In the genomic region with DNA sequence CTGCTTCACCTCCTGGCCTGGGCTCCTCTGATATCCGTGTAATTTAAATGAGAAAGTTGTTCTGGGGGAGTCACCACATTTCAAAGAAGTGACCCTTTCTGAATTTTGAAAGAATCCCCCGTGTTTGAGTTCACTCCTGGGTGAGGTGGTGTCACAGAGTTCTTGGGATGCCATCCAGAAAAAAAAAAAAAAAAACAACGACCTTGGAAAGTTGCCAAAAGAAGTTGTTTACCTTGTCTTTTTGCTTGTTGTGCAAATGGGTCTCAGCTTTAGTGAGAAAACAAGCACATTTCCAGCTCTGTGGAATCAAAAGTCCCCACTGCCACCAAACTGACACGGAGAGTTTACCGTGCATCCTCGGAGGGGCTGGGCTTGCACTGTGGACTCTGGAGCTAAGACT, we compare ENCODE assay signal across 28 mouse cellular contexts.
DNase-seq lines count a peak whose midpoint lies in the region; ATAC-seq and TF ChIP-seq lines count a peak whose summit lies in the region.
"Had no signal": no experiment of that assay in that cellular context is flagged by ENCODE, and none has a peak within 500 bp of the region (broad histone marks: within the 10 kb centered on the region; RNA-seq: fewer than 3 reads in every experiment).

No protein-coding gene starts in this region.

- in situ Hi-C loops in ES-E14 (cut with MboI; ENCODE audit: low sequenced_read_pairs in 2 of 2, unreplicated experiment in 2 of 2), result no loop called here

- peaks cover 8% of the 10 kb centered on the region for H3K4me1 ChIP-seq in liver, postnatal 0 days (ENCODE audit: insufficient read depth)
- no peaks in the 10 kb centered on the region for H3K4me1 ChIP-seq in liver, embryonic 12.5 days
- no peaks in the 10 kb centered on the region for H3K4me1 ChIP-seq in ES-E14 (ENCODE audit: control insufficient read depth in 2 of 2, insufficient read depth in 2 of 2, low read length in 2 of 2, poor library complexity in 1 of 2)
- H3K4me1 ChIP-seq: embryonic facial prominence, embryonic 12.5 days; embryonic facial prominence, embryonic 15.5 days; heart, embryonic 15.5 days had no signal

- peak; percentile 76 for ATAC-seq in liver, postnatal 0 days
- ATAC-seq in liver, embryonic 12.5 days, result no peak
- ATAC-seq: forebrain, embryonic 14.5 days; forebrain, postnatal 0 days; hindbrain, postnatal 0 days; inflammation-experienced regulatory T-cells, adult 6 months had no signal

- H3K4me2 ChIP-seq in liver, postnatal 0 days (ENCODE audit: low read depth, low read length), result no peak overlapping the region
- no peak overlapping the region for H3K4me2 ChIP-seq in liver, embryonic 12.5 days
- H3K4me2 ChIP-seq: embryonic facial prominence, embryonic 12.5 days; embryonic facial prominence, embryonic 15.5 days; heart, embryonic 12.5 days; heart, embryonic 15.5 days; hindbrain, embryonic 14.5 days had no signal

- peak; percentile 4 for DNase-seq in kidney, adult 11 months
- DNase-seq in kidney, postnatal 10 days, result no peak
- no peak for DNase-seq in liver, postnatal 0 days
- DNase-seq in ES-E14 (ENCODE audit: low read depth, low spot score) (no peak), adipocyte (ENCODE audit: low spot score) (peak; percentile 12)
- DNase-seq in spleen, postnatal 36 days (ENCODE audit: low spot score in 2 of 2), result no peak
- DNase-seq: adrenal gland, adult 8-10 months; adrenal gland, postnatal 25 days; B cell, adult 2 months; cerebellum, adult 11-12 months; cerebellum, adult 8-10 months; cerebellum, postnatal 25 days; forebrain, postnatal 0 days; gastrocnemius, adult 2 months; gastrocnemius, postnatal 14 days; heart, adult 18-20 months; heart, postnatal 10 days; heart, postnatal 4 days had no signal

- no peak for TF ChIP-seq CTCF in liver, postnatal 0 days (IDR thresholded peaks at IDR 0.05; ENCODE audit: low read depth)

- 39% methylated on average over 6 of the region's 6 CpGs for WGBS in liver, postnatal 0 days (ENCODE audit: insufficient replicate concordance)
- WGBS in liver, embryonic 12.5 days (ENCODE audit: insufficient replicate concordance), result 35% methylated on average over 6 of the region's 6 CpGs

- H3K27ac ChIP-seq in liver, postnatal 0 days (ENCODE audit: low read depth), result no peak overlapping the region
- H3K27ac ChIP-seq in liver, embryonic 12.5 days, result no peak overlapping the region
- H3K27ac ChIP-seq in ES-E14 (ENCODE audit: insufficient read depth, low read depth, low read length, poor library complexity, severe bottlenecking), result no peak overlapping the region
- H3K27ac ChIP-seq: embryonic facial prominence, embryonic 12.5 days; embryonic facial prominence, embryonic 15.5 days; gastrocnemius, adult 2 months; heart, embryonic 15.5 days; hindbrain, embryonic 14.5 days; hindbrain, postnatal 0 days had no signal

- no peak overlapping the region for H3K9ac ChIP-seq in liver, postnatal 0 days (replicated peaks)
- no peak overlapping the region for H3K9ac ChIP-seq in liver, embryonic 12.5 days
- no peak overlapping the region for H3K9ac ChIP-seq in ES-E14 (ENCODE audit: insufficient read depth, low read depth, low read length, poor library complexity, severe bottlenecking)
- H3K9ac ChIP-seq: embryonic facial prominence, embryonic 12.5 days; embryonic facial prominence, embryonic 15.5 days; forebrain, postnatal 0 days; heart, embryonic 12.5 days; heart, embryonic 15.5 days; hindbrain, embryonic 14.5 days had no signal

- no peaks in the 10 kb centered on the region for H3K9me3 ChIP-seq in liver, postnatal 0 days (ENCODE audit: low read length)
- H3K9me3 ChIP-seq in liver, embryonic 12.5 days (replicated peaks), result no peaks in the 10 kb centered on the region
- no peaks in the 10 kb centered on the region for H3K9me3 ChIP-seq in ES-E14 (ENCODE audit: control insufficient read depth, insufficient read depth, low read depth, low read length)
- H3K9me3 ChIP-seq: embryonic facial prominence, embryonic 12.5 days; embryonic facial prominence, embryonic 15.5 days; heart, embryonic 15.5 days had no signal

- H3K36me3 ChIP-seq in liver, postnatal 0 days (replicated peaks; ENCODE audit: insufficient read depth, low read length), result no peaks in the 10 kb centered on the region
- no peaks in the 10 kb centered on the region for H3K36me3 ChIP-seq in liver, embryonic 12.5 days
- no peaks in the 10 kb centered on the region for H3K36me3 ChIP-seq in ES-E14 (ENCODE audit: control insufficient read depth, insufficient read depth, low read length, poor library complexity, severe bottlenecking)
- H3K36me3 ChIP-seq: embryonic facial prominence, embryonic 12.5 days; embryonic facial prominence, embryonic 15.5 days; heart, embryonic 12.5 days; heart, embryonic 15.5 days had no signal

- TF ChIP-seq EP300 in liver, postnatal 0 days (IDR thresholded peaks at IDR 0.05; ENCODE audit: low read depth), result no peak

- H3K27me3 ChIP-seq in liver, postnatal 0 days (ENCODE audit: insufficient read depth, low read length), result no peaks in the 10 kb centered on the region
- H3K27me3 ChIP-seq in liver, embryonic 12.5 days (replicated peaks), result no peaks in the 10 kb centered on the region
- H3K27me3 ChIP-seq: CH12.LX; embryonic facial prominence, embryonic 12.5 days; embryonic facial prominence, embryonic 15.5 days; heart, embryonic 12.5 days; heart, embryonic 15.5 days had no signal

- H3K4me3 ChIP-seq in liver, postnatal 0 days (ENCODE audit: low read depth, low read length), result no peak overlapping the region
- H3K4me3 ChIP-seq in liver, embryonic 12.5 days, result no peak overlapping the region
- H3K4me3 ChIP-seq in ES-E14 (ENCODE audit: insufficient read depth in 1 of 2, low read depth in 1 of 2, low read length in 2 of 2, poor library complexity in 1 of 2, severe bottlenecking in 1 of 2), result no peak overlapping the region
- H3K4me3 ChIP-seq: embryonic facial prominence, embryonic 12.5 days; embryonic facial prominence, embryonic 15.5 days; gastrocnemius, adult 2 months; heart, embryonic 12.5 days; heart, embryonic 15.5 days had no signal

TF ChIP-seq in ES-E14, 5 proteins besides CTCF, POLR2A, EP300 and RAD21:
- TF ChIP-seq MAFK (IDR thresholded peaks at IDR 0.05; ENCODE audit: insufficient read depth, low read depth, low read length) (no peak), CHD2 (IDR thresholded peaks at IDR 0.05; ENCODE audit: low read depth, low read length) (no peak), ZNF384 (IDR thresholded peaks at IDR 0.05; ENCODE audit: low read depth, low read length) (peak; percentile 72)

Comparison
In these comparisons a context has a peak if more than half of its experiments do, and no peak if none do; other contexts are left out.
1. DNase-seq: peak in kidney, adult 11 months (single experiment) and adipocyte (single experiment); none in kidney, postnatal 10 days (single experiment), liver, postnatal 0 days (single experiment), ES-E14 (single experiment) and spleen, postnatal 36 days (0 of 2).